Mouse (Mus musculus) cerebellum, adult 18-20 months (tissue): Measurements from ENCODE around the gene Oser1.

Source experiments
- DNase-seq, 2 experiments: peaks; one replicate each; pipeline ENCODE4 v3.0.0; 2021

The Oser1 gene

GRCm38 (mm10) chr2:163424597-163424996, at the start of gene Oser1:
TSS of gene Oser1 (minus strand) at chr2:163424697.
- DNase-seq, result no peak

DNA sequence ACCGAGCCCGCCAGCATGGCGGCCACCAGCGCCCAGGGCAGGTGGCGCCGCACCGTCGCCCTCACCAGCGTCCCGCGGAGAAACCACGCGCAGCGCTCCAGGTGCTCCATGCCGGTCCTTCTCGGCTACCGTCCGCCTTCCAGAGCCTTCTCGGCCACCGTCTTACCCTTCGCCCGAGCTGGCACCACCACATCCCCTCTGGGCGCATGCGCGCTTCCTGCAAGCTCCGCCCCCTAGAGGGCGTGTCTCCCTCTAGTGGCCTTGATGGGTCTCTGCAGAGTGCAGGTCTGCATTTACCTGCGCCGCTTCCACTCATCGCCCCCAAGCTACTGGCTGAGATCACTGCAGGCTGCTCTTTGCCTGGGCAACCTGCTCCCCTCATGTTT, 48.0 kb upstream of the Oser1 start, which contains the start of gene Fitm2:
Gene Fitm2 (minus strand): TSS at position 164 of the 386 bp plus-strand sequence.
- peak; percentile 91 to 99 for DNase-seq

DNA sequence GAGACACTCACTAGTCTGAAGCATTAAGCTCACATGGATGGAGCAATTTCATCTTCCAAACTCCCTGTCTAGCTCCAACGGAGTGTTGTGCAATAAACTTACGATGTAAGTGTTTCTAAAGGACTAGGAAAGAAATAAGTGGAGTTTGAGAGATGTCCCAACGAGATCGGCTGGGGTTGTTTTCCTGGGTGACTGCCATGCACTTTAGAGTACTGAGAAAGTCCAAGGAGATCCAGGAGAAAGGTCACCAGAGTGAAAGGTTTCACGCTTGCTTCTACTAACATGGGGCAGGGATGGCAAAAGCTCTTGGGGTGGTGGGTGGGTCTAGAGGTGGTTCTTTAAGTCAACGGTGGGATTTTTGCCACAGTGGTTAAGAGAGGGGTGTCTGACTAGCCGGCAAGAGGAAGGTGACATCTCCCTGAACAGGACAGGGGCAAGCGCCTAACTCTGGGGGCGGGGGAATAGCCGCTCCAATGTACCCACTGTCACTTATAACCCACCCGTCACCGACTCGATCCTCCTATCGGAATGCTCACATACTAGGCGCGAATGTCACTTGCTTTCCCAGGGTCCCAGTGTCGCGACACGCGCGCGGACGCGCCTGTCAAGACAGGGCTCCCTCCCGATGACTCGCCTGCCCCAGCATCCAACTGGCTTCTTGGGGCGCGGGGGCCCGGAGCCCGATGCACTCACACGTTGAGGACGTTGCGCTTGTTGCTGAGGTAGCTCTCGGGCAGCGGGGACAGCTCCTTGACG, 47.4 kb upstream of the Oser1 start:
- no peak for DNase-seq

DNA sequence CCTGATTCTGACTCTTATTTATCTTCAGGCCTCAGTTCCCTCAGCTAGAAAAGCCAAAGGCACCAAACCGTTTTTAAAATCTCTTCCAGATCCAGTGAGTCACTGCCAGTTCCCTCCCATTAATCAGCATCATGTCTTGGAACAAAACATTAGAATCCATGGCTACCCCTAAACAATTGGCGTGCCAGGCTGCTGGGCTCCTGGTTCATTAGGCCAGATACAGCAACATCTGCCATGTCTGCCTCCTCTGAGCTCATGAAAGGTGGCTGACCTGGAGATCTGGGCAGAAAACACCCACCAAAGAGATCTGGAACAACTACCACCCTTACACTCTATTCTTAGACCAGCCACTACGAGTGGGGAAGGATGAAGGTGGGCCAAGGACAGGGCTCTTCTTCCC, 46.6 kb upstream of the Oser1 start:
- DNase-seq, result no peak

GRCm38 (mm10) chr2:163469711-163470110, 45.2 kb upstream of the Oser1 start:
- no peak for DNase-seq

DNA sequence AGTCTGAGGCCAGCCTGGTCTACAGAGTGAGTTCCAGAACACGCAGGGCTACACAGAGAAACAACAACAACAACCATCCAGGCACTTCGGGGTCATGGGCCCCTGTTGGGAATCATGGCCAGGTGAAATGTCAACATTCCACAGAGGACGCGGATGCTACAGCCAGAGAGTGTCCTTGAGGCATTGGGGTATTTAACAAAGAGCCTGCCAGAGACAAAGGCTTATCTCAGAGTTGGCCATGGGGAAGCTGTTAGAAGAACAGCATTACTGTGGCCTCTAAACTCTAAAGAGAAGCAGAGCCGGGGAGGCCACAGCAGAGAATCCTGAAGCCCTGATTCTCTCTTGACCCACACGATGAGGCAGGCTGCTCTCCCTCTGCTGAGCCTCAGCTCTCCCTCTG, 44.4 kb upstream of the Oser1 start:
- no peak for DNase-seq

DNA sequence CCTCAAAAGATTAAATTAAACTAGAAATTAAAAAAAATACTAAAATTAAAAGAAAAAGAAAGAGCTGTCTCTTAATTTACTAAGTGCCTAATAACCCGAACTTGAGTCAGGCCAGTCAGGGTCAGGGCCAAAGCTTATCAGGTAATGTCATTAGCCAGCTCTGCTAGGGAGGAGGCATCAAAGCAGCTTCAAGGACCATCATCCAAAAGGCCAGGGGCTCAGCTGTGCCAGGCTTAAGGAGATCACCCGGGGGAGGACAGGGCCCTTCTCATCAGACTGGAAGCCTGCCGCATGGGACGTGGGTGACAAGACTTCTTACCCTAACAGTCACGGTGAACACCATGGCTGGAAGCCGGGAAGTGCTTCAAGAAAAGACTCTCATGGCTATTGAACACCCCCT, 43.1 kb upstream of the Oser1 start:
- DNase-seq, result no peak

DNA sequence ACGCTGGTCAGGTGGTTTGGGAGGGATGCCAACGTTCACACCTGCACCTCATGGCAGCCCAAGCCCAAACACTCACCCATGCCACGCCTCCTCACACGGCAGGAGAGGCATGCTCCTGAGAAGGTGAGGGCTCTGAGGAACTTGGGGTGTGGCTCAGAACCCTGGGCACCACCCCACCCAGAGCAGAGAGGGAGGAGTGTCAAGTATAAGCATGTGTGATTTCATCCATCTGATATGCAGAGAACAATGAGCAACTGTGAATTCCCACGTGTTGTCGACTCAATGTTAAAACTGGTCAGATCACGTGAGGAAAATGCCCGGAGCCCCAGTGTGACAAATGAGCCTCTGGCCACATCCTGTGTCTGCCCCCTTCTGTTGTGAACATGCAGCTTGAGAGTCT, 42.3 kb upstream of the Oser1 start:
- no peak for DNase-seq

DNA sequence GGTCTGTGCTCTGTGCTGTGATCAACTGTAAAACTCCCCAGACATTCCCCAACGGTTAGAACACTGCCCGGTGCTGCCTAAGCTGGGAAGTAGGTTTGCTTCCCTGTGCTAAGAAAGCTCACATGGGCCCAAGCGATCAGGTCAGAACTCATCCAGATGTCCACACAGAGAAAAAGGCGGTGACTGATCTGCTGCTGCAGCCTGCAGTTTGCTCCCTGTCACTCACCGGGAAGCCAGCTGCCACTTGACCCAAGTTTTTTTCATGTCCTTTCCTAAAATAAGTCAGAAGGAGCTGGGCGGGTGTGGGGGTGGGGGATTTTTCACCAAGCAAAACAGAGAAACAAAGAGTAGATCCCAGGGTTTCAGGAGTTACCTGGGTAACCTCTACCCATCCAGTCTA, 40.1 kb upstream of the Oser1 start:
- DNase-seq, result no peak

- DNase-seq, result peak in 1 of 2 experiments; percentile 29
Observed at GRCm38 (mm10) chr2:163463998-163464397, 39.5 kb upstream of the Oser1 start.

GRCm38 (mm10) chr2:163463251-163463769, 38.8 kb upstream of the Oser1 start:
- DNase-seq, result no peak

DNA sequence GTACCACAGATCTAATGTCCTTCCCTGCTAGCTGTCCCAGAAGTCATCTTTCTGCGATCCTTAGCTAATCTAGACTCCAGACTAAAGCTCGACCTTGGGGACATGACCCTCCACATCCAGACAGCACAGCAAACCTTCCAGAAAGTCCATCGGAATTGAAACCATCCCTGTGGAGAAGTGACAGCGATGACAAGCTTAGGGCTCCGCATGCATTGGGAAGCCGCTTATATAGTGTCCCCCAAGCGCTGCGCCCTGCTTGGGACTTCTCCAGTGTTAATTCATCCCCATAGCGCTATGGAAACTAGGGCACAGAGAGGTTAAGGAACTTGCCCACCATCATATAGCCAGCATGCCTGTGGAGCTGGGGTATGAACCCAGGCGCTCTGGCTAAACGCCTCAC, 38.3 kb upstream of the Oser1 start:
- no peak for DNase-seq

DNA sequence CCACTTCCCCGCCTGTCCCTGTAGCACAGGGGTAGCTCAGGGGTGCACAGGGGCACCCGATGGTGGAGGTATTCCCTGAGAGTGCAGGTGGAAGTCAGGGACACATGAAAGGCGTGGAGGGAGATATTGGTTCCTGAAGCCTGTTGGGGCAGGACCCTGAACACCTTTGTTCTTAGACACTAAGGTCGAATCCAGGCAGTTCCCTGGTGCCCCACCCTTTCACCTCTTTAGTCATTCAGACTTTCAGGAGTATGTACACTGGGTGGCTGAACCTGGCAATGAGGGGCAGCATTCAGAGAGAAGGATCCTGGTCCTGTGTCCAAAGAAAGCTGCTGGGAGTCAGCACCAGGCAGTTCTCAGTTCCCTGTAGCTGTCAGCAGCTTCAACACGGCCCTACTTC, 37.9 kb upstream of the Oser1 start:
- peak in 1 of 2 experiments; percentile 1 for DNase-seq

DNA sequence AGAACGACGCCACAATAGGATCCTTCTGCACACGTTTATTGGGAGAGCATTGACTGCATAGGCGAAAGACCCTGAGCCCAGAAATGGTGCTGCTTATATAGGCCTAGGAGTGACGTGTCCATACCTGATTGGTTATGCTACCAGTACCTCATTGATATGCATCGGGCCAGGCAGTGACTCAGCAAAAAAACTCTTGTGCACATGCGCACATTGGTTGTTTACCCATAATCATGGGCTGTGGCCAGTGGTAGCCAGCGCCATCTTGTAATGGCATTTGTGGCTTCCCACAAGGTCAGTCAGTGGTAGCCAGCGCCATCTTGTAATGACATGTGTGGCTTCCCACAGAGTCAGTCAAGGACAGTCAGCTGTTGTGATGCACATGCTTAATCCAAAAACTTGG, 36.8 kb upstream of the Oser1 start:
- DNase-seq, result peak in 1 of 2 experiments; percentile 1

- peak in 1 of 2 experiments; percentile 3 for DNase-seq
Observed at GRCm38 (mm10) chr2:163460622-163461021, 36.1 kb upstream of the Oser1 start.

- no peak for DNase-seq
Observed at GRCm38 (mm10) chr2:163459380-163459779, 34.9 kb upstream of the Oser1 start.

GRCm38 (mm10) chr2:163458539-163459265, 34.2 kb upstream of the Oser1 start:
- peak; percentile 61 to 63 for DNase-seq

DNA sequence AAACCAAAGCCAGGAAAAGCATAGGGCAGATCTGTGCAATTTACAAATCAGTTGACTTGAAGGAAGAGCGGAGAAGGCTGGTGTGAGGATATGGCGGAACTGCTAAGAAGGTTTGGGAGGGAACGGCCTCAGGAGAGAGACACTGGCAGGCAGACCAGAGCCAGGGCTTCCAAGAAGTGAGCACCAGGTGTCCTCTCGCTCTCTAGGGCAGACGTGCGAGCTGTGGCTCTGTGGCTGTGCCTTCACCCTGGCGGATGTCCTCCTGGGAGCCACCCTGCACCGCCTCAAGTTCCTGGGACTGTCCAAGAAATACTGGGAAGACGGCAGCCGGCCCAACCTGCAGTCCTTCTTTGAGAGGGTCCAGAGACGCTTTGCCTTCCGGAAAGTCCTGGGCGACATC, 28.9 kb upstream of the Oser1 start:
- peak; percentile 34 to 50 for DNase-seq

DNA sequence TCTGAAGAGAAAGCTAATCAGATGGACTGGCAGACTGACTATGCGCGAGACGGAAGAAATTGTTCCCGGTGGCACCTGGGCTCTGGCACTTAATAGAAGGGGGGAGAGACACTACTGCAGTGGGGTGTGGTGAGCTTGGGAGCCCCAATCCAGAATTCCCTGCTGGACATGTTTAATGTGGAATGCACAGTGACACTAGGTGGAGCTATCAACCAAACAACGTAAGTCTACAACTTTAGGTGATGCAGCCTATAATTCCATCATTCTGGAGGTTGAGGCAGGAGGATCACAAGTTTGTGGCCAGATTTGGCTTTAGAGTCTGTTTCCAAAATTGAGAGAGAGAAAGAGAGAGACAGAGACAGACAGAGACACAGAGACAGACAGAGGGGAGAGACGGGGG, 28.2 kb upstream of the Oser1 start:
- DNase-seq, result no peak

DNA sequence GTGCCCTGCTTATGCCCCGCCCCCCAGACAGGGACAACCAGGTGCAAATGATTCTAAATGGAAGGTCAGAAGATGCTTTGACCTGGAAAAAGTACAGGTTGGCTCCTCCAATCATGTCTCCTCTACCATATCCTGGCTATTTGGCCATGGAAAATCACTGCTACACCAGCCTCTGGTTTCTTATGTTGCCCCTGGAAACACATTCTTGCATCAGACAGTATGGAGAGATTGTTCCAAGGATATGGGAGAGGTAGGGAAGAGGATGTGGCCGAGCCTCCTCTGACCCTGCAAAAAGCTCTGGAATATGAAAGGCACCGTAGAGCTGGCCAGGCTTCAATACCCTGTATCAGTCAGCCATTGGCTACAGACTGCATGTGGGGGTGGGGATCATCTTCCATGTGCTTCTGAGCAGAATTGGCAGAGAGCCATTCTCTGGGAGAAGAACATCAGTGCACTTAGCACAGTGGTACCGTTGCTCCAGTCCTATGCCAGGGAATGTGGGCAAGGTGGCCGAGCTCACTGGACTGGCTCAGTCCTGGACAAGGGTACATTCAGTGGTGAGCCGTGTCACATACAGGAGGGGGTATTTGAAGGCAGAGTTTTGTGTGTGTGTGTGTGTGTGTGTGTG, 26.3 kb upstream of the Oser1 start:
- DNase-seq, result peak in 1 of 2 experiments; percentile 39

- no peak for DNase-seq
Observed at GRCm38 (mm10) chr2:163449276-163449675, 24.8 kb upstream of the Oser1 start.

DNA sequence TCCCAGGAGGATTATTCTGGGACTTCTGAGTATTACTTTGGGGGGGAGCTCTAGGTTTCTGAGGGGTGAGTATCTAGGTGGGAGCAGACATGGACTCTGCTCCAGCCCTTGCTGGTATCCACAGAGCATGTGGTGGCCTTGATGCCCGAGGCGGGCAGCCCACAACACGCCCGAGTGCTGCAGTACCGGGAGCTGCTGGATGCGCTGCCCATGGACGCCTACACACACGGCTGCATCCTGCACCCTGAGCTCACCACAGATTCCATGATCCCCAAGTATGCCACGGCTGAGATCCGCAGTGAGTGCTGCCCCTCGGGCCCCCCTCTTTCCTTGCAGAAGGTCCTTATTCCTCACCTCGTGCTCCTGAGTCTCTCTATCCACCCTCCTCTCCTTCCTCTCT, 22.9 kb upstream of the Oser1 start:
- no peak for DNase-seq

GRCm38 (mm10) chr2:163444017-163444416, 19.5 kb upstream of the Oser1 start:
- DNase-seq, result no peak

- peak; percentile 88 to 91 for DNase-seq
Observed at GRCm38 (mm10) chr2:163443543-163443942, 19.0 kb upstream of the Oser1 start.
